Mouse (Mus musculus): ENCODE data around the gene Ttyh1. TPM values are rescaled to one million over a fixed set of nuclear protein-coding genes. Genes with fewer than 3 reads are reported as not detected.
A peak's percentile ranks its signal among the peaks of the same experiment; 100 is the strongest.
"Not testable (repeated sequence)": the region's sequence is repeated elsewhere in the genome, so short reads cannot be mapped to it uniquely, and the experiment has no call there.

Ttyh1 gene
- polyA plus RNA-seq, 1 experiment: 5.3 TPM

GRCm38 (mm10) chr7:4154976-4155375, 35.8 kb downstream of the Ttyh1 start:
- WGBS: 85% methylated on average over 4 of the region's 4 CpGs
- Histone ChIP-seq H3K4me1 (ENCODE audit: control insufficient read depth, insufficient read depth, low read length) (no peaks in the 10 kb centered on the region), H3K4me3 (replicated peaks; ENCODE audit: control insufficient read depth, low read depth, low read length) (no peak overlapping the region), H3K27ac (ENCODE audit: control insufficient read depth, insufficient read depth, low read depth, low read length, poor library complexity) (no peak overlapping the region)
- TF ChIP-seq CTCF (IDR thresholded peaks at IDR 0.05; ENCODE audit: control insufficient read depth, insufficient read depth, low read length) (no peak), POLR2A (IDR thresholded peaks at IDR 0.05; ENCODE audit: borderline replicate concordance, control insufficient read depth, low read depth, low read length) (no peak)

- H3K4me3 ChIP-seq (replicated peaks; ENCODE audit: control insufficient read depth, low read depth, low read length); H3K4me1 ChIP-seq (ENCODE audit: control insufficient read depth, insufficient read depth, low read length); H3K27ac ChIP-seq (ENCODE audit: control insufficient read depth, insufficient read depth, low read depth, low read length, poor library complexity): not testable (repeated sequence)
- 80% methylated on average over 4 of the region's 4 CpGs for WGBS
Measured at GRCm38 (mm10) chr7:4161596-4161995, 42.4 kb downstream of the Ttyh1 start.

GRCm38 (mm10) chr7:4163571-4164072, 44.4 kb downstream of the Ttyh1 start:
- Histone ChIP-seq H3K4me3 (replicated peaks; ENCODE audit: control insufficient read depth, low read depth, low read length) (no peak overlapping the region), H3K27ac (ENCODE audit: control insufficient read depth, insufficient read depth, low read depth, low read length, poor library complexity) (peak overlapping the region; percentile 5; the same call in 1 of the 2 replicates), H3K4me1 (ENCODE audit: control insufficient read depth, insufficient read depth, low read length) (no peaks in the 10 kb centered on the region)
- no peak for TF ChIP-seq POLR2A (IDR thresholded peaks at IDR 0.05; ENCODE audit: borderline replicate concordance, control insufficient read depth, low read depth, low read length)
- no peak for TF ChIP-seq CTCF (IDR thresholded peaks at IDR 0.05; ENCODE audit: control insufficient read depth, insufficient read depth, low read length)
- 10% methylated on average over 11 of the region's 11 CpGs for WGBS

- Histone ChIP-seq H3K27ac (ENCODE audit: control insufficient read depth, insufficient read depth, low read depth, low read length, poor library complexity) (peak within 1 kb of the TSS; percentile 5; the same call in 1 of the 2 replicates), H3K4me1 (ENCODE audit: control insufficient read depth, insufficient read depth, low read length) (no peaks in the 10 kb centered on the region), H3K4me3 (replicated peaks; ENCODE audit: control insufficient read depth, low read depth, low read length) (no peak within 1 kb of the TSS)
- TF ChIP-seq POLR2A (IDR thresholded peaks at IDR 0.05; ENCODE audit: borderline replicate concordance, control insufficient read depth, low read depth, low read length) (no peak), CTCF (IDR thresholded peaks at IDR 0.05; ENCODE audit: control insufficient read depth, insufficient read depth, low read length) (no peak)
- WGBS: 6% methylated on average over 20 of the region's 20 CpGs
Measured at GRCm38 (mm10) chr7:4164090-4164910, 45.1 kb downstream of the Ttyh1 start, which contains the start of gene Cdc42ep5. Gene Cdc42ep5, minus strand, starts transcription at chr7:4164860.

- 28% methylated on average over 3 of the region's 3 CpGs for WGBS
- H3K4me3 ChIP-seq (replicated peaks; ENCODE audit: control insufficient read depth, low read depth, low read length): no peak overlapping the region
- no peak for TF ChIP-seq POLR2A (IDR thresholded peaks at IDR 0.05; ENCODE audit: borderline replicate concordance, control insufficient read depth, low read depth, low read length)
- no peak for TF ChIP-seq CTCF (IDR thresholded peaks at IDR 0.05; ENCODE audit: control insufficient read depth, insufficient read depth, low read length)
- no peaks in the 10 kb centered on the region for H3K4me1 ChIP-seq (ENCODE audit: control insufficient read depth, insufficient read depth, low read length)
- H3K27ac ChIP-seq (ENCODE audit: control insufficient read depth, insufficient read depth, low read depth, low read length, poor library complexity): no peak overlapping the region
Measured at GRCm38 (mm10) chr7:4165286-4165685, 46.1 kb downstream of the Ttyh1 start.

GRCm38 (mm10) chr7:4167098-4167497, 47.9 kb downstream of the Ttyh1 start:
- no peak for TF ChIP-seq POLR2A (IDR thresholded peaks at IDR 0.05; ENCODE audit: borderline replicate concordance, control insufficient read depth, low read depth, low read length)
- no peak for TF ChIP-seq CTCF (IDR thresholded peaks at IDR 0.05; ENCODE audit: control insufficient read depth, insufficient read depth, low read length)
- Histone ChIP-seq H3K4me1 (ENCODE audit: control insufficient read depth, insufficient read depth, low read length) (no peaks in the 10 kb centered on the region), H3K27ac (ENCODE audit: control insufficient read depth, insufficient read depth, low read depth, low read length, poor library complexity) (no peak overlapping the region), H3K4me3 (replicated peaks; ENCODE audit: control insufficient read depth, low read depth, low read length) (no peak overlapping the region)

GRCm38 (mm10) chr7:4170193-4170938, 51.2 kb downstream of the Ttyh1 start:
- 72% methylated on average over 6 of the region's 6 CpGs for WGBS
- no peak overlapping the region for H3K4me3 ChIP-seq (replicated peaks; ENCODE audit: control insufficient read depth, low read depth, low read length)
- no peak for TF ChIP-seq CTCF (IDR thresholded peaks at IDR 0.05; ENCODE audit: control insufficient read depth, insufficient read depth, low read length)
- no peak for TF ChIP-seq POLR2A (IDR thresholded peaks at IDR 0.05; ENCODE audit: borderline replicate concordance, control insufficient read depth, low read depth, low read length)
- no peak overlapping the region for H3K27ac ChIP-seq (ENCODE audit: control insufficient read depth, insufficient read depth, low read depth, low read length, poor library complexity)
- H3K4me1 ChIP-seq (ENCODE audit: control insufficient read depth, insufficient read depth, low read length): no peaks in the 10 kb centered on the region

- Histone ChIP-seq H3K27ac (ENCODE audit: control insufficient read depth, insufficient read depth, low read depth, low read length, poor library complexity) (no peak overlapping the region), H3K4me3 (replicated peaks; ENCODE audit: control insufficient read depth, low read depth, low read length) (no peak overlapping the region), H3K4me1 (ENCODE audit: control insufficient read depth, insufficient read depth, low read length) (no peaks in the 10 kb centered on the region)
- 53% methylated on average over 3 of the region's 3 CpGs for WGBS
- TF ChIP-seq CTCF (IDR thresholded peaks at IDR 0.05; ENCODE audit: control insufficient read depth, insufficient read depth, low read length): no peak
- no peak for TF ChIP-seq POLR2A (IDR thresholded peaks at IDR 0.05; ENCODE audit: borderline replicate concordance, control insufficient read depth, low read depth, low read length)
Measured at GRCm38 (mm10) chr7:4178438-4178837, 59.2 kb downstream of the Ttyh1 start.

Other genes with a start within 250 kb of the Ttyh1 start
- gene Gm14548, start 221.3 kb upstream of the Ttyh1 start, polyA plus RNA-seq (2011; ENCODE audit: insufficient read depth, insufficient read length, low replicate concordance, missing spikeins): 3.1 and 17.6 TPM in 2 replicates
- 5.3 and 20.8 TPM in 2 replicates for gene Lilra6, start 203.9 kb upstream of the Ttyh1 start, polyA plus RNA-seq (2011; ENCODE audit: insufficient read depth, insufficient read length, low replicate concordance, missing spikeins)
- gene Lair1, start 56.2 kb upstream of the Ttyh1 start, polyA plus RNA-seq (2011; ENCODE audit: insufficient read depth, insufficient read length, low replicate concordance, missing spikeins): 4.8 and 8.8 TPM in 2 replicates
- gene Leng8, start 17.6 kb downstream of the Ttyh1 start, polyA plus RNA-seq (2011; ENCODE audit: insufficient read depth, insufficient read length, low replicate concordance, missing spikeins): 96.9 and 247 TPM in 2 replicates
- gene Leng9, start 31.0 kb downstream of the Ttyh1 start, polyA plus RNA-seq (2011; ENCODE audit: insufficient read depth, insufficient read length, low replicate concordance, missing spikeins): 0.92 and 2.4 TPM in 2 replicates
- 3.2 and 4.0 TPM in 2 replicates for gene Cdc42ep5, start 45.5 kb downstream of the Ttyh1 start, polyA plus RNA-seq (2011; ENCODE audit: insufficient read depth, insufficient read length, low replicate concordance, missing spikeins)
- gene Lilra5, start 118.3 kb downstream of the Ttyh1 start, polyA plus RNA-seq (2011; ENCODE audit: insufficient read depth, insufficient read length, low replicate concordance, missing spikeins): not detected in 2 replicates
- not detected in 2 replicates for gene Ncr1, start 218.3 kb downstream of the Ttyh1 start, polyA plus RNA-seq (2011; ENCODE audit: insufficient read depth, insufficient read length, low replicate concordance, missing spikeins)

All from bone marrow, adult 2 months (tissue).